Mouse (Mus musculus) E14TG2a.4 (cell line): ENCODE data around the gene Csf2rb2.

Source experiments
- CTCF ChIP-seq: conservative IDR thresholded peaks from 2 replicates; pipeline ENCODE4 v1.5.1; 2014; ENCODE audit warnings: low read length
- POU5F1 ChIP-seq: IDR thresholded peaks from 2 replicates; pipeline ENCODE4 v1.6.1; 2014; ENCODE audit warnings: low read length, borderline replicate concordance

- TF ChIP-seq CTCF = no peak
- no peak for TF ChIP-seq POU5F1
Measured at GRCm38 (mm10) chr15:78267441-78267840, 38.1 kb downstream of the Csf2rb2 start.
